Mouse (Mus musculus) lung, adult 2 months (tissue): ENCODE results near the gene Slit3.

ENCODE experiments used
- CTCF ChIP-seq: fragments of 200-500 bp; IDR thresholded peaks from 2 replicates; pipeline ENCODE4 v1.5.1; 2011; ENCODE audit warnings: mild to moderate bottlenecking, low read length, control low read depth; ENCODE audit not compliant: insufficient read depth
- POLR2A ChIP-seq: fragments of 200-500 bp; IDR thresholded peaks from 2 replicates; pipeline ENCODE4 v1.6.1; 2011; ENCODE audit warnings: low read depth, mild to moderate bottlenecking, control low read depth, low read length, borderline replicate concordance; ENCODE audit errors: extremely low read depth

- peak; percentile 6; the same call in 1 of the 2 replicates for TF ChIP-seq CTCF
- TF ChIP-seq POLR2A = no peak
These were observed 544.0 kb downstream of the Slit3 start for GRCm38 (mm10) chr11:35664991-35665390.
